ENCODE assay signal across 9 mouse cellular contexts in the genomic region with DNA sequence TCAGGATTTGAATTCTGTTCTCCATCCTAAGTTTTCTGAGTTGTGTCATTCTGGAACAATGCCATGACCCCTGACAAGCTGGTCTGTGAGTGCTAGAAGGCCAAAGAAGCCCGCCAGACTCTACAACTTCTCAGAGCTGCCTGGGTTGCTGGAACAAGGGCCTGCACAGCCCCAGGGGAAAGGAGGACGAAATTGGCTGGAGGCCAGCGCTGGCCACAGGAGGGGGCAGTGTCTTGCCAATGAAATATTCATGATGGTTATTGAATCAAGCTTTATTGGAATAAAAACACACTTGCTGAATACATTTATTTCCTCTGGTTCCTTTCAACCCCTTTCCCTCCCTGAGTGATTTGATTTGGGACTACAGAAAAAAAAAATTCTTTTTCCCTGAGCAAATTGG.
DNase-seq lines count a peak whose midpoint lies in the region; ATAC-seq and TF ChIP-seq lines count a peak whose summit lies in the region.
"Had no signal": no experiment of that assay in that cellular context is flagged by ENCODE, and none has a peak within 500 bp of the region (broad histone marks: within the 10 kb centered on the region; RNA-seq: fewer than 3 reads in every experiment).

No protein-coding gene starts in this region.

- no peak overlapping the region for H3K4me3 ChIP-seq in neural tube, embryonic 15.5 days (replicated peaks)
- H3K4me3 ChIP-seq in heart, embryonic 11.5 days (ENCODE audit: low read depth, low read length), result no peak overlapping the region
- H3K4me3 ChIP-seq in heart, embryonic 12.5 days, result no peak overlapping the region
- no peak overlapping the region for H3K4me3 ChIP-seq in stomach, postnatal 0 days (ENCODE audit: low read depth, low read length)
- H3K4me3 ChIP-seq: megakaryocyte, embryonic 14.5 days had no signal

- H3K4me2 ChIP-seq in neural tube, embryonic 15.5 days, result no peak overlapping the region
- H3K4me2 ChIP-seq in heart, embryonic 11.5 days, result no peak overlapping the region
- no peak overlapping the region for H3K4me2 ChIP-seq in heart, embryonic 12.5 days
- no peak overlapping the region for H3K4me2 ChIP-seq in stomach, postnatal 0 days (replicated peaks; ENCODE audit: low read depth)

- no peak for TF ChIP-seq CTCF in stomach, postnatal 0 days (IDR thresholded peaks at IDR 0.05; ENCODE audit: low read depth)

- WGBS in neural tube, embryonic 15.5 days, result 23% methylated on average over 3 of the region's 3 CpGs
- WGBS in heart, embryonic 11.5 days (ENCODE audit: insufficient replicate concordance), result 58% methylated on average over 3 of the region's 3 CpGs
- WGBS in heart, embryonic 12.5 days, result 42% methylated on average over 3 of the region's 3 CpGs
- 71% methylated on average over 3 of the region's 3 CpGs for WGBS in stomach, postnatal 0 days

- H3K4me1 ChIP-seq in neural tube, embryonic 15.5 days, result peaks cover 59% of the 10 kb centered on the region
- H3K4me1 ChIP-seq in heart, embryonic 11.5 days (ENCODE audit: control insufficient read depth, insufficient read depth, low read length), result peaks cover 5% of the 10 kb centered on the region; the same call in 1 of the 2 replicates
- peaks cover 17% of the 10 kb centered on the region for H3K4me1 ChIP-seq in heart, embryonic 12.5 days (replicated peaks)
- no peaks in the 10 kb centered on the region for H3K4me1 ChIP-seq in stomach, postnatal 0 days (replicated peaks; ENCODE audit: control insufficient read depth, insufficient read depth)
- H3K4me1 ChIP-seq: megakaryocyte, embryonic 14.5 days had no signal

- H3K36me3 ChIP-seq in neural tube, embryonic 15.5 days, result no peaks in the 10 kb centered on the region
- no peaks in the 10 kb centered on the region for H3K36me3 ChIP-seq in heart, embryonic 11.5 days (ENCODE audit: control insufficient read depth, insufficient read depth, low read length)
- no peaks in the 10 kb centered on the region for H3K36me3 ChIP-seq in heart, embryonic 12.5 days
- no peaks in the 10 kb centered on the region for H3K36me3 ChIP-seq in stomach, postnatal 0 days (ENCODE audit: control insufficient read depth, insufficient read depth, low read length)

- no peak for ATAC-seq in neural tube, embryonic 15.5 days (ENCODE audit: low FRiP score)
- no peak for ATAC-seq in heart, embryonic 11.5 days (replicated peaks; ENCODE audit: insufficient number of reproducible peaks, low FRiP score, low TSS enrichment)
- no peak for ATAC-seq in heart, embryonic 12.5 days (ENCODE audit: insufficient number of reproducible peaks, low FRiP score)
- ATAC-seq in stomach, postnatal 0 days (ENCODE audit: low FRiP score, low TSS enrichment), result no peak

- H3K9ac ChIP-seq in neural tube, embryonic 15.5 days (replicated peaks), result no peak overlapping the region
- no peak overlapping the region for H3K9ac ChIP-seq in heart, embryonic 11.5 days (ENCODE audit: low read depth, low read length)
- H3K9ac ChIP-seq in heart, embryonic 12.5 days, result no peak overlapping the region
- no peak overlapping the region for H3K9ac ChIP-seq in stomach, postnatal 0 days (ENCODE audit: low read length)

- 0 out of 2 replicates have a peak, but pooled peaks cover 4% of the 10 kb centered on the region for H3K27me3 ChIP-seq in neural tube, embryonic 15.5 days (replicated peaks)
- H3K27me3 ChIP-seq in heart, embryonic 11.5 days (ENCODE audit: control insufficient read depth, insufficient read depth, low read length), result no peaks in the 10 kb centered on the region
- H3K27me3 ChIP-seq in heart, embryonic 12.5 days (replicated peaks), result peaks cover 12% of the 10 kb centered on the region; the same call in 1 of the 2 replicates
- no peaks in the 10 kb centered on the region for H3K27me3 ChIP-seq in stomach, postnatal 0 days (ENCODE audit: control insufficient read depth, insufficient read depth, low read length)

- peak; percentile 10 to 19 for DNase-seq in left cerebral cortex, adult 18-20 months (ENCODE audit: low spot score in 2 of 2)
- DNase-seq in left cerebral cortex, adult 11 months (ENCODE audit: low spot score), result no peak
- DNase-seq in cerebellum, adult 18-20 months, result peak; percentile 51 to 58
- DNase-seq in frontal cortex, postnatal 14 days (ENCODE audit: low spot score in 2 of 2), result peak; percentile 19 to 37
- DNase-seq in stomach, postnatal 0 days (ENCODE audit: low spot score), result no peak

- no peak for TF ChIP-seq EP300 in stomach, postnatal 0 days (optimal IDR thresholded peaks at IDR 0.05)

- H3K27ac ChIP-seq in neural tube, embryonic 15.5 days (replicated peaks), result 0 out of 2 replicates have a peak overlapping the region, but pooled peaks have one; percentile 41
- H3K27ac ChIP-seq in heart, embryonic 11.5 days (ENCODE audit: low read depth, low read length), result no peak overlapping the region
- H3K27ac ChIP-seq in heart, embryonic 12.5 days (ENCODE audit: poor library complexity, severe bottlenecking), result no peak overlapping the region
- H3K27ac ChIP-seq in stomach, postnatal 0 days (replicated peaks), result no peak overlapping the region

- no peaks in the 10 kb centered on the region for H3K9me3 ChIP-seq in neural tube, embryonic 15.5 days (replicated peaks)
- no peaks in the 10 kb centered on the region for H3K9me3 ChIP-seq in heart, embryonic 11.5 days (replicated peaks; ENCODE audit: control insufficient read depth, low read length)
- no peaks in the 10 kb centered on the region for H3K9me3 ChIP-seq in heart, embryonic 12.5 days (replicated peaks)
- H3K9me3 ChIP-seq in stomach, postnatal 0 days (ENCODE audit: control insufficient read depth, low read length), result no peaks in the 10 kb centered on the region
- H3K9me3 ChIP-seq: megakaryocyte, embryonic 14.5 days had no signal

Comparison
In these comparisons a context has a peak if more than half of its experiments do, and no peak if none do; other contexts are left out.
1. DNase-seq: peak in left cerebral cortex, adult 18-20 months (2 of 2), cerebellum, adult 18-20 months (2 of 2) and frontal cortex, postnatal 14 days (2 of 2); none in left cerebral cortex, adult 11 months (single experiment) and stomach, postnatal 0 days (single experiment).